Mouse (Mus musculus) cerebellum, postnatal 4 days (tissue): ENCODE data around the gene Zfp213.
"Not testable (repeated sequence)": the region's sequence is repeated elsewhere in the genome, so short reads cannot be mapped to it uniquely, and the experiment has no call there.

Experiments
- DNase-seq, 2 experiments: peaks; one replicate each; pipeline ENCODE4 v3.0.0; 2022; ENCODE audit warnings: low spot score in 2 of 2, mixed read lengths in 1 of 2

Zfp213 gene

DNA sequence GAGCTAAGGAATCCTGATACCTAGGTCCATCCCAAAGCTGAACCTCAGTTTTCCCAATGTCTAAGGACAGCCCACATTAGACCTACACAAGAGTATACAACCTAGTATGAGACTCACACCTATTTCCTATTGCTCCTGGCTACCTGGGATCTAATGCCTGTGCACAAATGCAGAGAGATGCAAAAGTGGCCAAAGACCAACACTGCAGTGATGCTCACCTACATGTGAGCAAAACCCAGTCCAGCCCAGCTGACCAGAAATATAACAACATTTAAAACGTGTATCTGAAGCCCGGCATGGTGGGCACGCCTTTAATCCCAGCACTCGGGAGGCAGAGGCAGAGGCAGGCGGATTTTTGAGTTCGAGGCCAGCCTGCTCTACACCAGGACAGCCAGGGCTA lies 18.2 kb downstream of the Zfp213 start:
- no peak for DNase-seq

DNA sequence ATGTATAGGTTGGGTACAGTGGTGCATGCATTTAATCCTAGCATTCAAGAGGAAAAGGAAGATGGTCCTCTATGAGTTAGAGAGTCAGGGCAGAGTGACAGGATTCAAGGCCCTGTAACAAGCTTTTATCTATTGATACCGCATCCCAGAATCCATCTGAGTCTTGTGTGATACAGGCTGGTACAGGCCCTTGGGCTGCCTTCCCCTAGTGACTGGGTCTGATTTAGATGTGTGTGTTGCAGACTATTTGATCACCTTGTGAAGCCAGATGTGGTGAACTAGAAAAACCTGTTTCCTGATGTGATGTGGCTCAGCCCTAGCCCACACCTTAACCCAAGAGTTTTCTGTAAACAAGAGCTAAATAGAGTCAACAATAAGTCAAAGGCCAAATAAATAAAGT lies 19.3 kb downstream of the Zfp213 start:
- no peak for DNase-seq

DNA sequence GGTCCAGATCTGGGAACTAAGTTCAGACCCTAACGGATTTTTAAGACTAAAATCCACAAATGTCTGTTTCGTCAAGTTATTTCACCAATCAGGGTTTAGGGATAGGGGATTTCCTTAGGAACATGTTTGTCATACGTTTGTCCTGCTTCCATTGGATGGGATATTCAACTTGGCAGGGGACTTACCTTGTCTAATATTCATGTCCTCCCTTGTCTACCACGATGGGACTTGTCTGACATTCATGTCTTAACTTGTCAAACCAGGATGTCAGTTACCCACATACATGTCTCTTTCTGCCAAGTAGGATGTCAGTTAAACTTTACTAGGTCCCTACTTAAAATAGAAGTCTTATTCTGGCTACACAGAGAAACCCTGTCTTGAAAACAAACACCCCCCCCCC lies 20.1 kb downstream of the Zfp213 start:
- DNase-seq = no peak

DNA sequence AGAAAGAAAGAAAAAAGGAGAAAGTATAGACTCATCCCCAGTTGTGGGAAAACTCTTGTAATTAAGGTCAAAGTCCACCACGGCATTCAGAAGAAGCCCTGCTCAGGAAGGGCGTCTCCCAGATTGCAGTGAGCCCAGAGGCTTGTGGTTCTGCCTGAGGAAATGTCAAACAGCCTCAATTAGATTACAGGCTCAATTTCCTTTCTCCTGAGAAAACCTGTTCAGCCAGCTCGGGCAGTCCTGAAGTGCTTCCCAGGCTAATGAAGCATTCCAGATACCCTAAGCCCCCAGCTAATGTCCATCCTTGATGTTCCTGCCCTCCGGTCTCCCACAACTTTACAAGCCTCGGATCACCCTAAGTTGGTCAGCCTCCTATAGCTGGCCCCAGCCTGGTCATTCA lies 20.7 kb downstream of the Zfp213 start:
- no peak for DNase-seq

DNA sequence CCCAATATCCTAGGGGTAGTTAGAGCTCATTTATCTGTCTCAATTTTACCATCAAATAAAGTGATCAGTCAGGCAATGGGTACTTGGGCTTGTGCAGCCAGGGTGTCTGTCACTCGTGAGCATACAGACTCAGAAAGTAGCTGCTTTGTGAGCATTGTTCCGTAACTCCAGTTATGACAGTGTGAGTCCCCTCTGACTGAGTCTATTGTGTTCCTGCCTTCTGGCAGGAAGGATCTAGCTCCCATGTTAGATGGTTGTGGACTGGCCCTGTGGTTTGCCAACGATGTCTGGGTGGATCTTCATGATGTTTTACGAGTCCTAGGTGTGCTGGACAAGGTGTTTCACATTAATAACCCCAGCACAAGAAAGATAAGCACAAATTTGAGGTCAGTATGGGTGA lies 21.2 kb downstream of the Zfp213 start:
- no peak for DNase-seq

DNA sequence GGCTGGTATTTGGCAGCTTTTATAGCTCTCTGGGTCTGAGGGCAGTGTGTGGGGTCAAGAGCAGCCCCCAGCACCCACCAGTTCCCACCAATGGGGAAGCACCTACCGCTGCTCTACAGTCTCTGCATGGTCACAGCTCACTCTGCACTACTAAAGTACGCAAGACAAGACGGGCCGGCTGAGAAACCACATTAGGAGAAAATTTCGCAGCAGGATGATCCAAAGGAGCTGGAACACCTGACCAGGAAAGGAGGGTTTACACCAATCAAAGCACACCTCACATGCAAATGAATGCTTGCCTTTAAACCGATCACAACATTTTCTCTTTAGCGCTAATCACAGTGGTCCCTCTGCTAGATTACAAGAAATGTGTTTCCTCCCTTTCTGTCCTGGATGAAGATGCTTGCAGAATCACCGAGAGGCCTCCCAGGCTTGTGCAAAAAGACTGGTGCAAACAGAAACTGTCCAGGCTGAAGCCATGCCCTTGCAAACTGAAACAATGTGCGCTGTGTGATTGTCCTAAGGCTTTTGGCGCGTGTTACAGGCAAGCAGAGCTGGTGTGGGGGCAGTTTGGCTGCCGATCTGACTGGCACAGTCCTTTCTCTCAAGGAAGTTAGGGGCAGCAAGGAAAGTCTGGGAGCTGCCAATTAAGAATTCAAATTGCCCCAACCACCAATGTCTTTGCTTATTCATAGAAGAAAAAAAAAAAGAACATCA lies 21.9 kb downstream of the Zfp213 start:
- DNase-seq = no peak

DNA sequence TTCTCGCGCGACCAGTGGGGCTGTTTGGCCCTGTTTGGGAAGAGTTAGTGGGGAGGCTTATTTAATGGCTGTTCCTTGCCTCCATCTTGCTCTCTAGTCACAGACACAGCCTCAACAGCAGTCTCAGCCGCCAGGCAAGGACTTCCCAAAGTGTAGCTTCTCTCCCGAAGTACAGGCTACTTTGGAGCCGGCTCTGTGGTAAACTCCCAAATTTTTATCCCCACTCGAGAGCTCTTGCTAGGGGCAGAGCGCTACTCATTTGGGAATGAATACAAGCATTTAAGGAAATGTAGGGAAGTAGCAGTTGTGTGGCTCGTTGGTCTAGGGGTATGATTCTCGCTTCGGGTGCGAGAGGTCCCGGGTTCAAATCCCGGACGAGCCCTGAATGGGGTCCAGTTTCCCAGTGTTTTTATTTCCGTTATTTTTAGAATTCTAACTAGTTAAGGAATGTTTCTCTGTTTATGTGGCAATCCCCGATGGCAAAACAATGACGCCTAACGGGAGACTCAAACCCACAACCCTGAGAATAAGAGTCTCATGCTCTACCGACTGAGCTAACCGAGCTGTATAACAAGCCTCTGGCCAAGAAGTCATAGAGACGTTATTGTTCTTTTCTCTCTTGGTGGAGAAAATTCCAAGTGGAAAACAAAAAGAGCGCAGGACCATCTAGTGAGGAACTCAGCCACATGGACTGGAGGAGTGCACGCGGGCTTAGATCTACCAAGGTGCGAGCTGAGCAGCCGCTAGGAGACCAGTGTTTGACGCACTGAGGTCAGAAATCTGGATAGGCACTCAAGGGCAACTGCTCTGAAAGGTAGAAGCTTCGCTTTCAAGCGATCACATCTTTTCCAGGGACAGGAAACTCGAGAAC lies 23.2 kb downstream of the Zfp213 start:
- DNase-seq = no peak

DNA sequence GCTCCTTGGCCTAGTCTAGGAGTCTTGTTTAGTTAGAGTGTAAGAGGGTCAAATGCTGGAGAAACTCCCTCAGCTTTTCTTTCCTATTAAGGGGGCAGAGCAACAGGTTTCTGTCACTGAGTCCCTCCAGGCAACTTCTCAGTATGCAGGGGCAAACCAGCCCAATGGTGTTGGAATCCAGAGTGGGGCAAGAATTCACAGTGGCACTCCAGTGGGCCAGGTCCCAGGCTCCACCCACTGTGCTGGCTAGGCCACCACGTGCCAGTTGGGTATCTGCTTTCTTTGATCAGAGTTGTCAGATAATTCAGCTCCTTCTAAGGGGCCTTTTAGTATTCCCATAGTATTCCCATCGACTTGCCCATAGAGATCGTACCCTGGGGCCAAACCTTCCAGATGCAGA lies 23.9 kb downstream of the Zfp213 start:
- DNase-seq = no peak

DNA sequence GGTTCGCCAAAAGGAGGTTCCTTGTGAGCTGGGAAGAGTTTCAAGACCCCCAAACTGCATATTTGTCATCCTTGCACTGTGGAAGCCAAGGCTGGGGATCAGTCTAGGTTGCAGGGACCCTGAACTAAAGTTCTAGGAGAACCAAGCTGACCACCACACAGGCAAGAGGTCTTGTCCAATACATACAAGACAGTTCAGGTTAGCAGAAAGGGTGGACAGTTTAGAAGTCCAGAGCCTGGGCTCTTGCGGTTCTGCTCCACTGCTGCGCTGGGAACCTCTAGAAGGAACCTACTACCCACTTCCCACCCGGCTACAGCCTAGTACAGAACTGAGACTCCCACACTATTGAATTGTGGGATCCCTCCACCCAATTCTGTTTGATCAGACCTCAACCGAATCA lies 24.4 kb downstream of the Zfp213 start:
- DNase-seq = no peak

DNA sequence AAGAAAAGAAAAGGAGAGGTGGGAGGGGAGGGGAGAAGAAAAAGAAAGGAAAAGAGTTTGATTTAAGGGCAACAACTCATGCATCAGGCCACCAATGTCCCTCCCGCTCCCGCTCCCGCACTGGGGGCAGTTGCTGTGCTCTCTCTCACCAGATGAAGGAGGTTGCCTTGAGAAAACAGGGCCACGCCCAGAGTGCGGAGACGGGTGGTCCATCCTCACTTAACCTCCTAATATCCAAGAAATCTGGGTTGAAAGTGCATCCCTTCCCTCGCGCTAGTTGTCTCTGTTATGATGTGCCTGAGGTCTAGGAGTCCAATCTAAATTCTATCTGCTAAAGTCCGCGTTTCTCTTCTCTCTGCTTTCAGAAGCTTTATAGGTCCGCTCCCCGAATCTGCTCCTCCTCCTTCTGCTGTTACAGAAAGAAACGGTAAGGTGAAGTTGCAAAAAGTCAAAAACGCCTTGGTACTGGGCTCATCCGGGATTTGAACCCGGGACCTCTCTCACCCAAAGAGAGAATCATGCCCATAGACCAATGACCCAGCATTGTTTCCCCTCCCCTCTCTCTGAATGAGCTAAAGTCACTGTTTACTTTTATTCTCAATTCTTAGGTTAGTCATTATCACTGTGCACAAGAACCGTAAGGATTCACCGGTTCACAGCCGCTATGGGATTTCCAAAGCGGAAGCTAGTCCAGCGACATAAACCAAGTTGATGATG lies 25.6 kb downstream of the Zfp213 start:
- DNase-seq = no peak

DNA sequence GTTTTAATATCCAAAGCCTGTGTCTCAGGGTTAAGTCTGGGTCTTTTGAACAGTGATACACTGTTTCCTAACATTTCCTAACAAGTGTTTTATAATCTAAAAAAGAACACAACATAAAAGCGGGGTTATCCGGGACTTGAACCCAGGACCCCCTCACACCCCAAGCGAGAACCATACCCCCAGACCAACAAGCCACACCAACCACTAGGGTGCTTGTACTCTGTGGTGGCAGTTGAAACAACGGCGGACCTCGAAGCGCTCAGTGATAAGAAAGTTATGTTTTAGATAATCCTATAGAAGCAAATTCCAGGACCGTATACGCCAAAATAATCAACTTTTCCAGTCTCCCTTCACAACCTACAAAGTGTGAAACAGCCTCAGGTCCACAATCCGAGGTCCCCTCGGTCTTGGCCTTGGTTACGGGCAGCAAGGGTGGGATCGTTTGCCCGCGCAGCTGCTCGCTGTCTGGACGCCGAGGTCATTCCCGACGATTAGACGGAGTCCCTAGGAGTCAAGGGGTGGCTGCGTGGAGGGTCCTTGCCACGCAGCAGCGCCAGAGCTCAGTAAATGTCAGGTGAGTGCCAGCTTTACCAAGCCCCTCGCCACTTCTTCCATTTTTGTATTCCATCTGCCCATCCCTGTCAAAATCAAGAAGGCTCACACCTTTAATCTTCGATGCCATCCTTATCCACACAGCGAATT lies 26.3 kb downstream of the Zfp213 start:
- DNase-seq = no peak

DNA sequence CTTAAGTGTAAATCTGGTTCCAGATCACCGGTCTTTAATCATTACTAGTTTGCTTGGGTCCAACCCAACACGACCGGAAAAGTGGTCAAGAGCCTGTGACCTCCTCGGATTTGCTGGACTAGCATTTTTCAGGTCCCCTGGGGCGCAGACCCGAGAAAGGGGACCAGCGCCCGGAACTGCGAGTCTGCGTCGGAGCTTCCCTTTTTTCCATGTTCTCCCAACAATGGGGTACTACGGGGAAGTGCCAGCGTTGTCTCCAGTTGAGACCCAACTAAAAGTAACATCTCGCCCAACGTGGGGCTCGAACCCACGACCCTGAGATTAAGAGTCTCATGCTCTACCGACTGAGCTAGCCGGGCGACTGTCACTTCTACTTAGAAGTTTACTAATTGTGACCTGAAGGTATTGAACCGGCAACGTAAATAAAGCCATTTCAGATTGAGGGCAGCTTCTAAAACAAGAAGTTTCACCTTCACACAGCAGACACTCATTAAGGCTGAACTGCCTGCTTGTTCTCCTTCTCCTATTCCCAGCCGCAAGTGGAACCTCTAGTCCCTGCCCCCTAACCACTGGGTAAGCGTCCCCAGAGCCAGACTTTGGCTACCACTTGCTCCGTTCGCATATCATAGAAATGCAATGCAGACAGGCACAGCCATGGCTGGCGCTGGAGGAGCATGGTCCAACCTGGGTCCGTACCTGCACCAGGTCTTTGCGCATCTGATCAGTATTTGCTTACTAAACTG lies 28.8 kb downstream of the Zfp213 start:
- DNase-seq = not testable (repeated sequence)

DNA sequence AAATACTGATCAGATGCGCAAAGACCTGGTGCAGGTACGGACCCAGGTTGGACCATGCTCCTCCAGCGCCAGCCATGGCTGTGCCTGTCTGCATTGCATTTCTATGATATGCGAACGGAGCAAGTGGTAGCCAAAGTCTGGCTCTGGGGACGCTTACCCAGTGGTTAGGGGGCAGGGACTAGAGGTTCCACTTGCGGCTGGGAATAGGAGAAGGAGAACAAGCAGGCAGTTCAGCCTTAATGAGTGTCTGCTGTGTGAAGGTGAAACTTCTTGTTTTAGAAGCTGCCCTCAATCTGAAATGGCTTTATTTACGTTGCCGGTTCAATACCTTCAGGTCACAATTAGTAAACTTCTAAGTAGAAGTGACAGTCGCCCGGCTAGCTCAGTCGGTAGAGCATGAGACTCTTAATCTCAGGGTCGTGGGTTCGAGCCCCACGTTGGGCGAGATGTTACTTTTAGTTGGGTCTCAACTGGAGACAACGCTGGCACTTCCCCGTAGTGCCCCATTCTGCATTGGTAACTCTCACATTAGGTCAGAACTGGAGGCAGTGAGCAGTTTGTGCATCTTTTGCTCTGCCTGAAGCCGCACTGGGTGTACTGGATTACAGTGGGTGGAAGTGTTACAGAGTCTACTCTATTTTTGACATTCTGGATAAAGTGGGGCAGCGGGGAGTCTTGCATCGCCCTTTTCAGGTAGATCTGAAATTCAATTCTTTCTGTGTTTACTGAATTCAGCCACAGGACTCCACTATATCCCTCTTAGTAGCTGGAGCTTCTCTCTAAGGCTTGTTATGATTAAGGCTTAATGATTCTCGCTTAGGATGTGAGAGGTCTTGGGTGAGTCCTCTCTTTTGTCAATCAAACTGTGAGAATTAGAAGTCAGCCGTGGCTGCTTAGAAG lies 30.2 kb downstream of the Zfp213 start:
- DNase-seq = not testable (repeated sequence)

DNA sequence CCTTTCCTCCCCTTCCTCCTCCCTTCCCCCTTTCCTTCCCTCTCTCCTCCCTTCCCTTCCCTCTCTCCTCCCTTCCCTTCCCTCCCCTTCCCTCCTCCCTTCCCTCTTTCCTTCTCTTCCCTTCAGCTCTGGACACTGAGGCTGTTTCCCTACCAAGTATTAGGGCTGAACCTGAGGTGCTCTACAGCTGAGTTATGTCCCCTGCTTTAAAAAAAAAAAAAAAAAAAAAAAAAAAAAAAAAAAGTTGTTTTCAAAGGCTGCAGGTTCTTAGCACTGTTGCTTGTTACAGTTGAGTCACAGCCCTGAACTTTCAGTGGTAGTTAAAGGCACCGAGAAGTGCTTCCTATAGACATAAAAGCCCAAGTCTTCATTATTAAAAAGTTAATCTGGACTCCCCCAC lies 32.6 kb downstream of the Zfp213 start:
- not testable (repeated sequence) for DNase-seq

DNA sequence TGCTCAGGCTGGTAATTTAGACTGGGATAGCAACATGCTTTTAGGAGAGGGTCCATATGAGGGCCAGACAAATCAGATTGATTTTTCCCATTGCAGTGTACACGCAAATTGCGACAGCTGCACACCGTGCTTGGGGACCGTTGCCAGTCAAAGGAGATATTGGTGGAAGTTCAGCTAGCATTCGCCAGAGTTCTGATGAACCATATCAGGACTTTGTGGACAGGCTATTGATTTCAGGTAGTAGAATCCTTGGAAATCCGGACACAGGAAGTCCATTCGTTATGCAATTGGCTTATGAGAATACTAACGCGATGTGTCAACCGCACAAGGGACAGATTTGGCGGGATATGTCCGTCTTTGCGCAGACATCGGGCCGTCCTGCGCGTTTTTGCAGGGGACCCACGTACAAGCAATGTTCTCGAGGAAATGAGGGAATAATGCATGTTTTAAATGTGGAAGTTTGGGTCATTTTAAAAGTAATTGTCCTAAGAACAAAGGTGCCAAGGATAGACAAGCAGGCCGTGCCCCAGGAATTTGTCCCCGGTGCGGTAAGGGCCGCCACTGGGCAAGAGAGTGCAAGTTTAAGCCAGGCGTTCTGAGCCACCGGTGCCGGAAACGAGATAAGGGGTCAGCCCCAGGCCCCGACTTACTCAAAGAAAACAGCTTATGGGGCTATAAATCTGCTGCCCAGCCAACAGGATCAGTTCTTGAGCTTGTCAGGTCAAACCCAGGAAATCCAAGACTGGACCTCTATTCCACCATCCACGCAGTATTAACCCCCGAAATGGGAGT lies 40.9 kb downstream of the Zfp213 start:
- DNase-seq = not testable (repeated sequence)

DNA sequence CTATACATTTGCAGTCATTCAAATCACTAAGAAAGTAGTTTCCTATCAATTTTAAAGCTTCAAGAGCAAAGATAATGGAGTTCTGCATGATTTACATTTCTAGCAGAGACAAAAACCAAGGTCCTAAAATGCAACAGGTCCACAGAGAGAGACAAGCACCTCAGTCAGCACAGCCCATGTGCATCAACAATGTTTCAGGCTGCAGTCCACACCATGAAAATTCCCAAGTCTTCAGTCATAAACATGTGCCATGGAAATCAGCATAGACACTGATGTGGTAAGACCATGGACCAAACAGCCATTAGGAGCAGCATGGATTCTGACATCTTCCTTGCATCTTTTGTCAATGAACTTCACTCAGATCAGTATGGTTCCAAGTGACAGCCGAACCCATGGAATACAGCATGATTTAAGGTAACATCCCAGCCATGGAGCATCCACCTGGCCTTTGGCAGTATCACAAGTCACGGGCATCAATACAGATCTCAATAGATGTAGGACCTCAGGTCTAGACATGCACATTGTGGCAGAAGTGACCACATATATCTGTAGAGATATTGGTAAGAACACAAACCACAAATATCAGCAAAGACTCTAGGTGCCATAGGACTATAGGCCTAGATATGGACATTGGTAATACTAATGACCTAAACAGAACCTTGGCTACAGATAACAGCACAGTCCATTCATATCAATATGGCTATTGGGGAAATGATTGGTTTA lies 45.2 kb downstream of the Zfp213 start:
- DNase-seq = no peak
